Mouse (Mus musculus): ENCODE results near the gene Zmynd8. TPM values are rescaled to one million over a fixed set of nuclear protein-coding genes. Genes with fewer than 3 reads are reported as not detected.

Zmynd8 gene
- polyA plus RNA-seq, 1 experiment, result 57.7 TPM

- Histone ChIP-seq H3K4me1 (peaks cover 46% of the 10 kb centered on the region), H3K27me3 (replicated peaks) (no peaks in the 10 kb centered on the region), H3K36me3 (replicated peaks; ENCODE audit: low read length) (peaks cover 75% of the 10 kb centered on the region), H3K9me3 (no peaks in the 10 kb centered on the region), H3K4me3 (replicated peaks) (no peak overlapping the region)
- TF ChIP-seq GATA1 (IDR thresholded peaks at IDR 0.05; ENCODE audit: borderline replicate concordance, low read length) (no peak), FLI1 (IDR thresholded peaks at IDR 0.05; ENCODE audit: low read length) (no peak)
Observed at GRCm38 (mm10) chr2:165782324-165782723, 116.5 kb downstream of the Zmynd8 start.

GRCm38 (mm10) chr2:165778927-165779326, 119.9 kb downstream of the Zmynd8 start:
- no peaks in the 10 kb centered on the region for H3K27me3 ChIP-seq (replicated peaks)
- no peak overlapping the region for H3K4me3 ChIP-seq (replicated peaks)
- TF ChIP-seq GATA1 (IDR thresholded peaks at IDR 0.05; ENCODE audit: borderline replicate concordance, low read length), result no peak
- TF ChIP-seq FLI1 (IDR thresholded peaks at IDR 0.05; ENCODE audit: low read length), result no peak
- H3K9me3 ChIP-seq, result peaks cover 10% of the 10 kb centered on the region
- peaks cover 33% of the 10 kb centered on the region for H3K4me1 ChIP-seq
- peaks cover 47% of the 10 kb centered on the region for H3K36me3 ChIP-seq (replicated peaks; ENCODE audit: low read length)

GRCm38 (mm10) chr2:165769375-165769948, 129.4 kb downstream of the Zmynd8 start:
- Histone ChIP-seq H3K4me3 (replicated peaks) (peak overlapping the region; percentile 74), H3K9me3 (peaks cover 7% of the 10 kb centered on the region), H3K27me3 (replicated peaks) (peaks cover 32% of the 10 kb centered on the region), H3K36me3 (replicated peaks; ENCODE audit: low read length) (peaks cover 67% of the 10 kb centered on the region), H3K4me1 (peaks cover 53% of the 10 kb centered on the region)
- no peak for TF ChIP-seq FLI1 (IDR thresholded peaks at IDR 0.05; ENCODE audit: low read length)

DNA sequence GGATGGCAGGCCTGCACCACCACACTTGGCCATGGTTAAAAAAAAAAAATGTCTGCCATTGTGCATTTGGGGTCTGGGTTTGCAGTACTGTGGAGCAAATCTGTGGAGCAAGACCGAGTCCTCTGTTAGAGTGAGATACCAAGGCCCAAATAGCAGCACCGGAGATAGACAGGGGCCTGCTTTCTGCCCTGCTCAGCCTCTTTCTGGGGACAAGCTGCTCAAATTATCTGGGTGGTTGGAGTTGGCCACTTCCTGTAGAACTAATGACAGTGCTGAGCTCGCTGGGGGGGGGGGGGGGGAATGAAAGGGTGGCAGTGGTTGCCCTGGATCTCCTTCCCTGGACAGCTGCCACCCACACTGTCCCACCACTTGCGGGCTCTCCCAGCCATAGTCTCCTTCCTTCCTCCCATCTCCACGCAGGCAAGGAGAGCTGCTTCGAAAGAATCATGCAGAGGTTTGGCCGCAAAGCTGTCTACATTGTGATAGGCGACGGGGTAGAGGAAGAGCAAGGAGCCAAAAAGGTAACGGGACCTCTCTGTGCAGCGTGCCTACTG, 129.9 kb downstream of the Zmynd8 start:
- Histone ChIP-seq H3K36me3 (replicated peaks; ENCODE audit: low read length) (peaks cover 67% of the 10 kb centered on the region), H3K4me3 (replicated peaks) (peak overlapping the region; percentile 74), H3K27me3 (replicated peaks) (peaks cover 35% of the 10 kb centered on the region), H3K9me3 (peaks cover 1% of the 10 kb centered on the region), H3K4me1 (peaks cover 53% of the 10 kb centered on the region)
- no peak for TF ChIP-seq GATA1 (IDR thresholded peaks at IDR 0.05; ENCODE audit: borderline replicate concordance, low read length)
- no peak for TF ChIP-seq FLI1 (IDR thresholded peaks at IDR 0.05; ENCODE audit: low read length)

GRCm38 (mm10) chr2:165759421-165759985, 139.3 kb downstream of the Zmynd8 start:
- Histone ChIP-seq H3K4me1 (peaks cover 12% of the 10 kb centered on the region), H3K9me3 (0 out of 2 replicates have a peak, but pooled peaks cover 2% of the 10 kb centered on the region), H3K4me3 (replicated peaks) (no peak overlapping the region), H3K27me3 (replicated peaks) (peaks cover 24% of the 10 kb centered on the region), H3K36me3 (replicated peaks; ENCODE audit: low read length) (peaks cover 28% of the 10 kb centered on the region)
- TF ChIP-seq FLI1 (IDR thresholded peaks at IDR 0.05; ENCODE audit: low read length) (no peak), GATA1 (IDR thresholded peaks at IDR 0.05; ENCODE audit: borderline replicate concordance, low read length) (no peak)

- Histone ChIP-seq H3K4me1 (peaks cover 21% of the 10 kb centered on the region), H3K4me3 (replicated peaks) (no peak overlapping the region), H3K9me3 (0 out of 2 replicates have a peak, but pooled peaks cover under 1% of the 10 kb centered on the region), H3K27me3 (replicated peaks) (peaks cover 18% of the 10 kb centered on the region), H3K36me3 (replicated peaks; ENCODE audit: low read length) (peaks cover 19% of the 10 kb centered on the region)
- TF ChIP-seq GATA1 (IDR thresholded peaks at IDR 0.05; ENCODE audit: borderline replicate concordance, low read length), result no peak
- no peak for TF ChIP-seq FLI1 (IDR thresholded peaks at IDR 0.05; ENCODE audit: low read length)
Observed at GRCm38 (mm10) chr2:165758534-165758933, 140.3 kb downstream of the Zmynd8 start.

DNA sequence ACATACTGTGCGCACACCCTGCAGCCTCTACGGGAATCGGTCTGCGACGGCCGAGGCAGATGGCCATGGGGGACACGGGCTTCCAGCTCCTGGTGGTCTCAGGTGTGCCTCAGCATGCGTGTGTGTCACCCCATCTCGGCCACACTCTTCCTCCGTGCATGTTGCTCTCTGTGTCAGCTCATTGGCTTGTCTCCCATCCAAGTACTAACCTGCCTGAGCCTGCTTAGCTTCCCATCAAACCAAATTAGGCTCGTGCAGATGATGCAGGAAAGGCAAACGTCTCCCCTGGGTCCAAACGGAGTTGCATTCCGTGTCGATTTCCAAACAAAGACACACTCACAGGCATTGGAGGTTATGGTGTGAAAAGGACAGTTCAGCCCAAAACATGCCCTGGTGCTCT, 141.0 kb downstream of the Zmynd8 start:
- TF ChIP-seq GATA1 (IDR thresholded peaks at IDR 0.05; ENCODE audit: borderline replicate concordance, low read length), result no peak
- TF ChIP-seq FLI1 (IDR thresholded peaks at IDR 0.05; ENCODE audit: low read length), result no peak
- Histone ChIP-seq H3K4me3 (replicated peaks) (no peak overlapping the region), H3K27me3 (replicated peaks) (peaks cover 17% of the 10 kb centered on the region), H3K36me3 (replicated peaks; ENCODE audit: low read length) (peaks cover 14% of the 10 kb centered on the region), H3K4me1 (peaks cover 28% of the 10 kb centered on the region), H3K9me3 (no peaks in the 10 kb centered on the region)

DNA sequence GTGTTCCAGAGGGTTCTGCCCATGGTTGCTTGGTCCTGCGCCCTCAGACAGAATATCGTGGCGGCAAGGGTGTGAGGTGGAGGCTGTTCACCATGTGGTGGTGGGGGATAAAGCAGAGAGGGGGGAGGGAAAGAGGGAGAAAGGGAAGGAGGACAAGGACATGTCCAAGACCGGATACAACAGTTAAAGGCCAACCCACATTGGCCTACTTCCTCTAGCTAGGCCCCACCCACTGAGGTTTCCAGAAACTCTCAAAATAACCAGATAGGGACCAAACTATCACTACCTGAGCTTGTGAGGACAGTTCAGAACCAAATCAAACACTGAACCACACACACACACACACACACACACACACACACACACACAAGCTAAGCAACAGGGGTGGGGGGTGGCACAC, 146.1 kb downstream of the Zmynd8 start:
- H3K27me3 ChIP-seq (replicated peaks), result peaks cover 5% of the 10 kb centered on the region
- H3K36me3 ChIP-seq (replicated peaks; ENCODE audit: low read length), result peaks cover 13% of the 10 kb centered on the region
- peaks cover 66% of the 10 kb centered on the region for H3K4me1 ChIP-seq
- H3K9me3 ChIP-seq, result no peaks in the 10 kb centered on the region
- H3K4me3 ChIP-seq (replicated peaks), result peak overlapping the region; percentile 67
- no peak for TF ChIP-seq FLI1 (IDR thresholded peaks at IDR 0.05; ENCODE audit: low read length)
- TF ChIP-seq GATA1 (IDR thresholded peaks at IDR 0.05; ENCODE audit: borderline replicate concordance, low read length), result no peak

DNA sequence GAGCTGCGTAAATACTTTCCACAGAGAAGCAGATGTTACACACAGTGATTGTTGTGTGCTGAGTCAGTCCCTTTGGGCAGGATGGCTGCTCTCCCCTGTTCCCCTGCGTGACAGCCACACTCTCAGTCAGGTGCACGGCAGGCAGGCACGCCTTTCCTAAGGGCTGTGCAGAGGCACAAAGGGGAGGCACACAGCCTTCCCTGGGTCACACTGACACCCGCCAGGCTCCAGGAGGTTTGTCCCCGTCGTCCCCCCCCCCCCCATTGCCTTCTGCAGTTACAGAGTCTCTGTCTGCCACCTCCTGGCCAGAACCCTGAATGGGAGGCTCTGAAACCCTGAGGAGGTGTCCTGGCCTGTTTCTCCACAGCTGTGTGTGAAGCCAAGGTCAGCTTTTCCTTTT, 147.7 kb downstream of the Zmynd8 start:
- peaks cover 69% of the 10 kb centered on the region for H3K4me1 ChIP-seq
- peaks cover 2% of the 10 kb centered on the region for H3K36me3 ChIP-seq (replicated peaks; ENCODE audit: low read length)
- no peaks in the 10 kb centered on the region for H3K9me3 ChIP-seq
- H3K27me3 ChIP-seq (replicated peaks), result peaks cover 2% of the 10 kb centered on the region
- TF ChIP-seq FLI1 (IDR thresholded peaks at IDR 0.05; ENCODE audit: low read length) (no peak), GATA1 (IDR thresholded peaks at IDR 0.05; ENCODE audit: borderline replicate concordance, low read length) (no peak)
- peak overlapping the region; percentile 83 for H3K4me3 ChIP-seq (replicated peaks)

DNA sequence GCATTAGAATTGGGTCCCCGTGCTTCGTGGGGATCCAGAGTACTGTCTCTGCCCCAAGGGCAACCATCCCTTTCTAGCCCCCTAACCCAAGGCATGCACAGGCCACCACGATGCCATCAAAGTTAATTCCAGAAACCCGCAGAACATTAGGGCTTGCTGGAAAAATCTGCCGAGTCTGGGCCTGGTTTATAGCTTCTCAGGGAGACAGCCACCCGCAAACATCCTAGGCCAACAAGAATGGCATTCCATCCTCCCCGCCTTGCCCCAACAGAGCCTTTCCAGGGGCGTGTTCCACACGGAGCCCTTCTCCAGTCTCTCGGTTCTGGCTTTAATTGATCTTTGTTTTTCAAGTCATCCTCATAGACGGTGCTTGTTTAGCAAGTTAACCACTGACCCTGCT, 150.4 kb downstream of the Zmynd8 start:
- TF ChIP-seq GATA1 (IDR thresholded peaks at IDR 0.05; ENCODE audit: borderline replicate concordance, low read length), result no peak
- no peak for TF ChIP-seq FLI1 (IDR thresholded peaks at IDR 0.05; ENCODE audit: low read length)
- no peak overlapping the region for H3K4me3 ChIP-seq (replicated peaks)
- H3K27me3 ChIP-seq (replicated peaks), result peaks cover 3% of the 10 kb centered on the region
- H3K4me1 ChIP-seq, result peaks cover 64% of the 10 kb centered on the region
- H3K36me3 ChIP-seq (replicated peaks; ENCODE audit: low read length), result no peaks in the 10 kb centered on the region
- H3K9me3 ChIP-seq, result no peaks in the 10 kb centered on the region
